Mouse (Mus musculus) layer of hippocampus, postnatal 10 days (tissue): ENCODE data around the gene Fn3k. TPM values are rescaled to one million over a fixed set of nuclear protein-coding genes. Genes with fewer than 3 reads are reported as not detected.

Experiments used
- DNase-seq, 2 experiments: peaks; one replicate each; pipeline ENCODE4 v3.0.0; 2021; ENCODE audit warnings: low spot score in 2 of 2
- microRNA-seq, 2 experiments: library from miRNA; unstranded; fragments of <30 nt; microRNA quantifications; one replicate each; pipeline ENCODE4 v1.2.0; 2021
- total RNA-seq, 2 experiments: library from RNA; stranded (reverse); gene quantifications; 2 replicates each; pipeline ENCODE4 v1.2.3; 2021

Fn3k gene
- total RNA-seq, 2 experiments from 2014 or later, result 12.2 to 16.4 TPM

DNA sequence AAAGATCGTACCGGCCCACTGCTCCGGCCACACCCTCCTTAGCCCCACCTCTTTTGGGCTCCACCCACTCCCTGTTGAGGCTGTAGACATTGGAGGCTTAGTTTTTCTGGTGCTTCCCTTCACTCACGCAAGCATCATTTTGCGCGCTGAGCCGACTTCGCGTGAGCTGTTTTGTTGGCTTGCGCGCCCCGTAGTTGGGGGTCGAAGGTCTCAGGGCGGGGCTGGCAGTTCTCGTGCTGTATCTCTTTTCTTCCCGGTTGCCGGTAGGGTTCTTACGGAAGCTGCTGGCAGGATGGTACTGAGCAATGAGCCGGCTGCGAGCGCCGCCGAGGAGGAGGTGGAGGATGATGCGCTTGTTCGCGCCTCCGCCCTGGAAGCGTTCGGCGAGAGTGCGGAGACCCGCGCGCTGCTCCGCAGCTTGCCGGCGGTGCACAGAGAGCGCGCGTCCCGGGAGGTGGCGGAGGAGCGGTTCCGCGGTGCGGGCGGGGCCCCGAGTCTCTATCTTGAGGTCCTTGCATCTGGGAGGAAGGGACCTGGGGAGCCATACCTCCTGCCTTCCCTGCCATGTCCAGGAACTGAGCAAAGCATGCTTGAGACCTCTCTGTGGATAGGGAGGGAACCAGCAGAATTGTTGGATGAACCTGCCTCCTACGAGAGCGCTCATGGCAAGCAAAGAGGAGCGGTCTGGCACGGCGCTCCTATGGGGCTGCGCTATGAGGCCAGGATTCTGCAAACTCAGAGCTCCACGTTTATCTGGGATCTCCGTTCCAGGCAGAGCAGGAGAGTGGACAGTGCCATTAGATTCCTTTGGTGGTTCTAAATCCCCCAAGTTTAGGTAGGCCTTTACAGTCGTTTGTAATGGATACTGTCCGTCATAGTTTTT is 17.3 kb downstream of the Fn3k start, which contains the start of gene Tbcd:
TSS of gene Tbcd (plus strand) at position 197 of the 883 bp plus-strand sequence.
- peak; percentile 98 for DNase-seq

DNA sequence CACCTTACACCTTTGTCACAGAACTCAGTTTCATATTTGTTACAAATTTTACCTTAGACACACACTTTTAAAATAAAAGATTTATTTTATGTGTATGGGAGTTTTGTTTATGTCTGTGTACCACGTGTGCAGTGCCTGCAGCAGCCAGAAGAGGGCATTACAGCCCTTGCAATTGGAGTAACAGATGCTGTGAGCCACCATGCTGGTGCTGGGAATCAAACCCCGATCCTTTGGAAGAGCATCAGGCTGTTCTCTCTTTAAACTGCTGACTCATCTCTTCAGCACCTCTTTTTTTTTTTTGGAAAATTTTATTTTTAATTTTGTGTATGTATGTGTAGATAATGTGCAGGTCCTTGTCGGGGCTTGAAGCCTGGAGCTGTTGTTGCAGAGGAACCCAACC is 23.2 kb downstream of the Fn3k start:
- no peak for DNase-seq

DNA sequence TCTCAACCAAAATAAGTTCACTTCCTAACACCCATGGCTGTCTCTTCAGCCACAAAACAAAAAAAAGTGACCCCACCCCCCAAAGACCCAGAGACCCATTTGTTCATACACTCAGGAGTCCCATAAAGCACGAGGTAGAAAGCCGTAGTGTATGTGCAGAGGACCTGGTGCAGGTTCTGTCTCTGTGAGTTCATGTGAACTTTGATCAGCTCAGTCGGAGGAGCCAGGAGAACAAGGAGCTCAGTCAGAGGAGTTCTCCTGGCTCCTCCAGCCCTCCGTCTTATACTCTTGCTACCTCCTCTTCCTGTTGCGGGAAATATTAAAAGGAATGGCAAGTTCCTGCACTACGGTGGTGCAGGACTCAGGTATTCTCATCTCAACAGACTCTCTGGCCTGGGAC is 32.7 kb downstream of the Fn3k start:
- no peak for DNase-seq

DNA sequence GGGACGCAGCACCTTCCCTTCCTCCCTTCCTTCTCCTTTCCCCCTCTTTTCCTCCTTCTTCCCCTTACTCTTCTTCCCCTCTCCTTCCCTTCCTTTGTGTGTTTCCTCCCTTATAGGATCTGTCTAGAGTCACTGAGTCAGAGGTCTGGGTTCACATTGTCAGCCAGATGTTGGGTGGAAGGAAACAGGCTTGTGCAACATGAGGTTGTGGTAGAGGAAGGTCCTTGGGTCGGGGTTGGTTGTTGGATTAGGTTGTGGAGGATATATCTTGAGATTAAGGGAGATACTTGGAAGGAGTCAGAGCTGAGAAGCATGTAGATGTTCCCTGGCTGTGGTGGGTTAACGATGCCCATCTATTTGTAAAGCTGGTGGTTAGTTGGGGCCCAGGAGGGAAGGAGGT is 40.1 kb downstream of the Fn3k start:
- DNase-seq, result no peak

DNA sequence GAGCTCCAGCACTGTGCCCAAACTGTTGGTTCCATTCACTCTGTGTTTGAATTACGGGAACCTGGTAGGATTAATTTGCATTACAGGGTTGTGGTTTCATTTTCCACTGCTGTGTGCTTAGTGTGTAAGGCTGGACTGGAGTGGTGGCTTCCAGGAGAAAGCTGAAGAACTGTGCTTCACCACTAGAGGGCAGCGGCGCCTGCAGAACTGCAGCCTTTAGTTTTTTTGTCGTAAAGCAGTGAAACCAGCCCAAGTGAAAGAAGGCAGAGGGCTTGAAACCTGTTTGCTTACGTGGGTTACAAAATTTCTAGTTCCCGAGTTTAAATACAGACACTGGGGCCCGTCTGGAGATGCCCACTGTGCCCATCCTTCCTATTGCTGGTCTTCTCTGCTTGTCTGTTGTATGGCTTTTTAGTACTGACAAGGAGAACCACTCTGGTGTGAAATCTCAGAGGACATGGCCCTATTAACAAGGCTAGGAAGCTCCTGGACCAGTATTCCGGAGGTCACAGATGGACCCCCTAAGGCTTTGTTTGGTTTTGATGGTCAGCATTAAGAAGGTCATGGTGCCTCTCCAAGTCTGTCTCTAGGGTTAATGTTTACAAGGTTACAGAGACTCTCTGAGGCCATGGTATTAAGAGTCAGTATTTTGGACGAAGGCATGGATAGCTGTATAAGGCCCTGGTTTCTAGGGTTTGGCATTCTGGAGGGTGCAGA is 41.1 kb downstream of the Fn3k start:
- DNase-seq, result peak; percentile 87

DNA sequence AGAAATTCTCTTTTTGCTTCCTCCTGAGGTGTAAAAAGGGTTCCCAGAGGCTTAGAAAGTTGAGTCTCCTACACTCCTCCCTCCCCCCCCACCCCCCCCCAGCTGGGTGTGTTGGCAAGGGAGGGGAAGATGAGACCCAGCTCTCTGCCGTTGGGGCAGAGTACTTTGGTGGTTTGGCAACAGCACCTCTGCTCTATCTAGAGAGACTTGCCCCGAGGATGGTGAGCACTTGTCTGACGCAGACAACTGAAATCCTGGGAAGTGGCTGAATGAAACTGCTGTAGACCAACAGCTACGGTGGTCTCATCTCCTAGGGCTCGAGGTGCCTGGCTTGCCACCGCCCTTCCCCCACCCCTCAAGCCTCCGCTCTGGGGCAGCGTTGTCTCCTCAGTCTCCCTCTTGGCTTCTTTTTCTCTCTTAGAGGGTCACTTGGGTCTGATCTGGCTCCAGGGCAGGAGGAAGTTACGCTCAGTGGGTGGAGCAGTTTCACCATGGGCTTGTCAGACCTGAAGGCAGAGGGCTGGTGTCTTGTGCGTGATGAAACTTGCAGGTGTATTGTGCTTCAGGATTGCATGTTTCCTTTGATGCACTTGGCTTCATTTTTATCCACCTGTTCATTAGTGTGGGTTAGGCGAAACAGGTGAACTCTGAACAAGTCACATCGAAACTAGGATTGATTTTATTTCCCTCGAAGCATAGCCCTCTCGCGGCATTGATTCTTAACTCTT is 44.9 kb downstream of the Fn3k start:
- no peak for DNase-seq

DNA sequence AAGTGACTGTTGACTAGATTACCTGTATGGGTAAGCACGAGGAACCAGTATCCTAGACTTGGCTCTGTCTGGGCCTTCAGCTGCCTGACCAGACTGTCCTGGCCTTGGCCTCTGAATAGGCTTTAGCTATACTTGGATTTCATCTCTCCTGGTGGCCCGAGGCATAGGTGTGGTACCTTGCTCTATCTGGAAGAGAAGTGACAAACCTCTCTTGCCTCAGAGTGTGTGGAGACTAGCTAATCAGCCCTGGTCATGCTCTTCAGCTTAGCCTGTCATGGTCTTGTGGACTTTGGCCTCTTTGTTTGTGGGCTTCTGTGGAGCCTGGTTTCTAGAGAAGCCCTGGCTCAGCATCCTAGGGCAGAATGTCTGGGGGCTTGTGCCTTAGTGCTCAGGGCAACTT is 46.4 kb downstream of the Fn3k start:
- DNase-seq, result no peak

DNA sequence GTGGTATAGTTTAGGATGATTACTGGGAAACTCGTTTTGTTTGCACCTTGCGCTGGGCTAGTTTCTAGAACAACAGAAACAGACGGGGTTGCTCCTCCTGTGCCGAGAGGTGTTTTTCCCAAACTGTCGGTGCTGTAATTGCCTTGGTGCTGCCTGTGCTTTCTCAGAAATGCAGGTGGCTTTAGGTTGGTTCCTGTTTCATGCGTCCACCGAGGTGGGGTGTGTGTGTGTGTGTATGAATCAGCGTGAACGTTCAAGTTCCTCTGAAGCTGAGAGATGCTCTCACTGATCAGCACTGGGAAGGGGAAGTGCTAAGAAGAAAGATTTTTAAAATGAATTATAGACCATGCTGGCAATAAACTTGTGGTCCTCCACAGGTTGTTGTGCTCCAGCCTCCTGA is 51.2 kb downstream of the Fn3k start:
- no peak for DNase-seq

DNA sequence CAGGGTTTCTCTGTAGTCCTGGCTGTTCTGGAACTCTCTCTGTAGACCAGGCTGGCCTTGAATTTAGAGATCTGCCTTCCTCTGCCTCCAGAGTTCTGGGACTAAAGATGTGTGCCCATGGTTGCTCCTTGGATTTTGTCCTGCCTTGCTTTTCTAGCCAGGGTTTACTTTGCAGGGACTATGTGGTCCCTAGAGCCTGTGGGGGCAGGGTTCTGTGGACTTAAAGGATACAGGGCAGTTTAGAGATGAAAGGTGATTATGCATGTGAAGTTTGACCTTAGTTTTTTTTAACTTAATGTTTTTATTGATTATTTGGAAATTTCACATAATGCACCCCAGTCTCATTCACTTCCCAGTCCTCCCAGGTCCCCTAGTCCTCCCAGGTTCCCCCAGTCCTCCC is 55.9 kb downstream of the Fn3k start:
- no peak for DNase-seq

Small RNA genes lying within 50 kb of the gene (microRNA-seq; reads per million reads assigned to microRNA genes)
- 0.67 to 1.2 reads per million in 2 experiments for gene Mir7236

Other genes starting within 250 kb of the Fn3k start
- gene Hexdc, start 230.5 kb upstream of the Fn3k start, total RNA-seq, result 10 to 100 TPM; 38.7 to 41.1 TPM
- gene Ogfod3, start 230.2 kb upstream of the Fn3k start, total RNA-seq, result 1 to 10 TPM; 7.4 to 9.5 TPM
- 10 to 100 TPM; 30.6 to 31.7 TPM for gene Cybc1, start 205.6 kb upstream of the Fn3k start, total RNA-seq
- 10 to 100 TPM; 58.2 to 71.4 TPM for gene Narf, start 197.7 kb upstream of the Fn3k start, total RNA-seq
- gene Foxk2, start 174.9 kb upstream of the Fn3k start, total RNA-seq, result 100 to 1,000 TPM in 1 of 2 experiments, 10 to 100 TPM in 1; 93.6 to 102 TPM
- gene Wdr45b, start 80.5 kb upstream of the Fn3k start, total RNA-seq, result 10 to 100 TPM; 53.7 to 64.0 TPM
- gene Rab40b, start 46.7 kb upstream of the Fn3k start, total RNA-seq, result 10 to 100 TPM; 40.6 to 44.8 TPM
- 10 to 100 TPM; 29.9 to 32.0 TPM for gene Fn3krp, start 13.5 kb upstream of the Fn3k start, total RNA-seq
- gene Tbcd, start 17.0 kb downstream of the Fn3k start, total RNA-seq, result 10 to 100 TPM; 60.4 to 65.8 TPM
- gene Zfp750, start 84.4 kb downstream of the Fn3k start, total RNA-seq, result not detected
- 1 to 10 TPM; 7.6 to 8.6 TPM for gene B3gntl1, start 238.2 kb downstream of the Fn3k start, total RNA-seq